Mouse (Mus musculus) CH12.LX (cell line): ENCODE data around the gene BC052040. TPM values are rescaled to one million over a fixed set of nuclear protein-coding genes. Genes with fewer than 3 reads are reported as not detected.

ENCODE experiments used
- DNase-seq: peaks from one replicate; pipeline ENCODE4 v3.0.0-alpha.2; 2013; ENCODE audit errors: extremely low read depth
- H3K27ac ChIP-seq: 2 replicates; pipeline ENCODE4 v1.5.1; 2012; ENCODE audit warnings: low read depth, mild to moderate bottlenecking, control low read depth, moderate library complexity; ENCODE audit not compliant: insufficient read depth
- H3K27me3 ChIP-seq: replicated peaks from 2 replicates; pipeline ENCODE3; 2012; ENCODE audit warnings: inconsistent platforms
- H3K36me3 ChIP-seq, 2 experiments: replicated peaks in 1 of 2; 2 replicates each; pipeline versions ENCODE3 to v1.6.1; 2012; ENCODE audit warnings: inconsistent platforms in 1 of 2, low read length in 1 of 2, mild to moderate bottlenecking in 1 of 2, mixed read lengths in 1 of 2, moderate library complexity in 1 of 2; ENCODE audit not compliant: control insufficient read depth in 1 of 2, insufficient read depth in 1 of 2
- H3K4me1 ChIP-seq, 2 experiments: 2 replicates each; pipeline ENCODE4 v1.6.1; 2012; ENCODE audit warnings: inconsistent platforms in 1 of 2, moderate library complexity in 1 of 2; ENCODE audit not compliant: insufficient read depth in 2 of 2, control insufficient read depth in 1 of 2
- H3K4me2 ChIP-seq: 2 replicates; pipeline ENCODE4 v1.6.1; 2012; ENCODE audit warnings: low read depth, mild to moderate bottlenecking, control low read depth; ENCODE audit not compliant: poor library complexity, insufficient read depth, severe bottlenecking
- H3K4me3 ChIP-seq, 3 experiments: fragments of 150-350 bp in 1 of 3; sonication (generic) in 1 of 3; replicated peaks in 1 of 3; 2 replicates each; pipeline versions ENCODE3 to v1.5.1; 2011 to 2012; ENCODE audit warnings: low read depth in 2 of 3, low read length in 2 of 3, mild to moderate bottlenecking in 2 of 3, moderate library complexity in 2 of 3, control low read depth in 1 of 3, improper control_type of control experiment in 1 of 3, inconsistent platforms in 1 of 3, mixed read lengths in 1 of 3; ENCODE audit not compliant: poor library complexity in 1 of 3
- H3K79me2 ChIP-seq: replicated peaks from 2 replicates; pipeline ENCODE4 v1.6.1; 2012; ENCODE audit warnings: mild to moderate bottlenecking, moderate library complexity; ENCODE audit not compliant: control insufficient read depth, poor library complexity, insufficient read depth, severe bottlenecking; ENCODE audit errors: extremely low read depth
- H3K9ac ChIP-seq: 2 replicates; pipeline ENCODE4 v1.6.1; 2012; ENCODE audit warnings: low read depth, mild to moderate bottlenecking, control low read depth, moderate library complexity; ENCODE audit not compliant: insufficient read depth
- H3K9me3 ChIP-seq: replicated peaks from 2 replicates; pipeline ENCODE3; 2012; ENCODE audit warnings: low read length, inconsistent platforms, mixed read lengths
- BHLHE40 ChIP-seq: IDR thresholded peaks from 2 replicates; pipeline ENCODE4 v1.6.1; 2011; ENCODE audit warnings: mild to moderate bottlenecking, low read depth, low read length, improper control_type of control experiment
- CHD1 ChIP-seq: IDR thresholded peaks from 2 replicates; pipeline ENCODE4 v1.6.1; 2012; ENCODE audit warnings: low read depth, low read length, improper control_type of control experiment, inconsistent platforms
- E2F4 ChIP-seq: IDR thresholded peaks from 2 replicates; pipeline ENCODE4 v1.6.1; 2011; ENCODE audit warnings: low read depth, low read length, improper control_type of control experiment; ENCODE audit not compliant: insufficient replicate concordance
- ELF1 ChIP-seq: IDR thresholded peaks from 2 replicates; pipeline ENCODE4 v1.6.1; 2014; ENCODE audit warnings: low read depth, mild to moderate bottlenecking, inconsistent platforms, low read length, improper control_type of control experiment
- EP300 ChIP-seq: IDR thresholded peaks from 2 replicates; pipeline ENCODE4 v1.6.1; 2011; ENCODE audit warnings: low read length, improper control_type of control experiment
- ETS1 ChIP-seq: conservative IDR thresholded peaks from 2 replicates; pipeline ENCODE4 v1.6.1; 2012; ENCODE audit warnings: low read depth, mild to moderate bottlenecking, inconsistent platforms, low read length, improper control_type of control experiment, moderate library complexity
- HCFC1 ChIP-seq: IDR thresholded peaks from 2 replicates; pipeline ENCODE4 v1.6.1; 2012; ENCODE audit warnings: low read depth, mild to moderate bottlenecking, inconsistent platforms, low read length, improper control_type of control experiment
- IRF4 ChIP-seq: IDR thresholded peaks from 2 replicates; pipeline ENCODE4 v1.6.1; 2014; ENCODE audit warnings: low read depth, mild to moderate bottlenecking, inconsistent platforms, low read length, improper control_type of control experiment
- JUND ChIP-seq: conservative IDR thresholded peaks from 2 replicates; pipeline ENCODE4 v1.6.1; 2011; ENCODE audit warnings: low read depth, low read length, improper control_type of control experiment
- MAFK ChIP-seq: IDR thresholded peaks from 2 replicates; pipeline ENCODE4 v1.6.1; 2011; ENCODE audit warnings: low read length, improper control_type of control experiment; ENCODE audit not compliant: insufficient replicate concordance
- MAZ ChIP-seq: IDR thresholded peaks from 2 replicates; pipeline ENCODE4 v1.6.1; 2012; ENCODE audit warnings: low read depth, mild to moderate bottlenecking, inconsistent platforms, low read length, improper control_type of control experiment, moderate library complexity
- MEF2A ChIP-seq: IDR thresholded peaks from 2 replicates; pipeline ENCODE4 v1.6.1; 2014; ENCODE audit warnings: low read depth, mild to moderate bottlenecking, inconsistent platforms, low read length, improper control_type of control experiment, borderline replicate concordance
- NELFE ChIP-seq: IDR thresholded peaks from 2 replicates; pipeline ENCODE4 v1.6.1; 2011; ENCODE audit warnings: low read depth, low read length, improper control_type of control experiment
- POLR2AphosphoS2 ChIP-seq: IDR thresholded peaks from 2 replicates; pipeline ENCODE4 v1.6.1; 2011; ENCODE audit warnings: low read depth, low read length, improper control_type of control experiment
- SIN3A ChIP-seq: IDR thresholded peaks from 2 replicates; pipeline ENCODE4 v1.6.1; 2012; ENCODE audit warnings: low read length, improper control_type of control experiment, inconsistent platforms
- TBP ChIP-seq: conservative IDR thresholded peaks from 2 replicates; pipeline ENCODE4 v1.6.1; 2011; ENCODE audit warnings: low read depth, low read length, improper control_type of control experiment
- TCF12 ChIP-seq: IDR thresholded peaks from 2 replicates; pipeline ENCODE4 v1.6.1; 2014; ENCODE audit warnings: low read depth, mild to moderate bottlenecking, inconsistent platforms, low read length, improper control_type of control experiment
- USF2 ChIP-seq: conservative IDR thresholded peaks from 2 replicates; pipeline ENCODE4 v1.6.1; 2011; ENCODE audit warnings: low read depth, low read length, improper control_type of control experiment
- ZC3H11A ChIP-seq: IDR thresholded peaks from 2 replicates; pipeline ENCODE4 v1.6.1; 2012; ENCODE audit warnings: low read depth, mild to moderate bottlenecking, inconsistent platforms, low read length, improper control_type of control experiment
- dilution Hi-C: fragments of 300-500 bp; cut with MboI; formaldehyde crosslinking; loops from 2 replicates; pipeline ENCODE4 v1.14.3; 2020; ENCODE audit warnings: low sequenced_read_pairs; ENCODE audit not compliant: extremely low pct_unique_long_range_greater_than_20kb, extremely low pct_ligation_motif_present
- in situ Hi-C: fragments of 300-500 bp; cut with MboI; formaldehyde crosslinking; loops from 3 replicates; pipeline ENCODE4 v1.14.3; 2019; ENCODE audit warnings: low sequenced_read_pairs, low pct_ligation_motif_present, low pct_unique_long_range_greater_than_20kb, mixed read lengths
- polyA plus RNA-seq: library from polyadenylated mRNA; unstranded; fragments of >175 nt; gene quantifications from 2 replicates; pipeline ENCODE4 v1.2.1, GENCODE M21; 2012; ENCODE audit warnings: low read depth; ENCODE audit not compliant: insufficient read length
- total RNA-seq, 2 experiments: library from RNA; depleted of rRNA; stranded (reverse); fragments of 300-350 nt in 1 of 2; fragments of >200 nt in 1 of 2; gene quantifications; 2 replicates each; pipeline ENCODE4 v1.2.3; 2012 to 2014

The BC052040 gene
- total and polyA plus RNA-seq, 3 experiments = 5.9 to 16.5 (median 6.5) TPM

DNA sequence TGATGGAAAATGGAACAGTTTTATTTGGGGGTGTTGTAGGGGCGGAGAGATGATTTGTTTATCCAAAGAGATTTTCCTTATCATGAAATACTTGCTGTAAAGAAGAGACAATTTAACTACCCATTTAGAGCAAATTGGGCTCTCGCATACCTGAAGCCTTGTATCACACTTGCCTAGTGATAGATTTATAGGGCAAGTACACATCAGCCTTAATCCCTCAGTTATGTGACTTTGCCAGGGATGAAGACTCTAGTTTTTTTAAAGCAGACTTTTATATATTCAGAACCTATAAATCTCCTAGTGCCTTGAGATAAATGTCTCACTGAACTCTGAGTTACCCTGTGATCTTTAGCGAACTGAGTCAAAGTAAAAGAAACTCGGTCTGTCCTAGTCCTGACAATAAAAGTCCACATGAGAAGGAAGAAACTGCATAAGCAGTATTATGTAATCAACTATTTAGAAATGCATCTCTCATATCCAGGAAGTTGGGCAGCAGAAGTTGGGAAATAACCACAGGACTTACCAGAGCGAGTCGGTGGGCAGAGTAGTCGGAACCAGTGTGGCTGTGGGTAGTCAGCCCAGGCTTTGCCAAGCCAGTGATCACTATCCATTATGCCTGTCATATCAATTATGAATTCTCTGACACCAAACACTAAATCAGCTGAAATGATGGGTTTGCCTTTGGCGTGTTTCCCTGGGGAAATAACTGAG, 183.2 kb downstream of the BC052040 start:
- Histone ChIP-seq H3K4me1 (peaks cover 0 to 7% of the 10 kb centered on the region in 2 experiments; a peak in 2 of 4 replicates), H3K79me2 (no peaks in the 10 kb centered on the region), H3K4me2 (no peak overlapping the region), H3K27ac (no peak overlapping the region), H3K4me3 (no peak overlapping the region), H3K9me3 (no peaks in the 10 kb centered on the region), H3K36me3 (peaks cover 0 to 1% of the 10 kb centered on the region in 2 experiments), H3K9ac (no peak overlapping the region), H3K27me3 (no peaks in the 10 kb centered on the region)
- DNase-seq = no peak
- dilution Hi-C loops (no loop called here), in situ Hi-C loops (no loop called here)
- TF ChIP-seq MAZ (no peak), SIN3A (no peak), ZC3H11A (no peak), IRF4 (no peak), BHLHE40 (no peak), NELFE (no peak), TCF12 (no peak), E2F4 (no peak), POLR2AphosphoS2 (no peak), JUND (no peak), ETS1 (no peak), CHD1 (no peak), HCFC1 (no peak), MAFK (no peak), MEF2A (no peak), ELF1 (no peak)

DNA sequence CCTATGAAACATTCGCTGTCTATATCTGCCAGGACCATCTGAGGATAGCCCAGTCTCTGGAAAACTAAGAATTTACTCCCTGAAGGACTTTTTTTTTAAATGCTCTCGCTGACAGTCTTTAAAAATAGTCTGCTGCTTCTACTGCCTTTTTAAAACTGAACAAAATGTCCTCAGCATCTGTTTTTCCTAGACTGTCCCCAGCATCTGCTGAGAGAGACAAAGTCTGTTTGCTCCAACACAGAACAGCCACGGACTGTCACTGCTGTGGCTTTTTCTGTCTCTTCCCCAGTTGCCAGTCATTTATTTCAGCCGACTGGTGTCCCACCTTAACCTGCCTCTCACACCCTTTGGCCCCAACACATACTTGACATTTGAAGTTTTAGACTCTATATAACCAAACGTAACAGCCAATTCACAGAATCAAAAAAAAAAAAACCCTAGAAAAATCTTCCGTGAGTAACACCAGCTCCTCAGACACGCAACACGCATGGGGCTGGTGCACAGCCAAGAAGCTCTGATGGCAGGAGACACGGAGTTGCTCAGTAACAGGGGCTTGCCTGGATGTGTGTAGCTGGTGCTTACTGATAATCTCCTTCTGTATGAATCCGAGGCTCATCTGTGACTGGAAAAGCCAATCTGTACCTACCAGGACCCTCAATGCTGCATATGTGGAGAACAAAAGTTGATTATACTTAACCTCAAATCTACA, 188.2 kb downstream of the BC052040 start:
- H3K36me3 ChIP-seq = peaks cover 0 to 16% of the 10 kb centered on the region in 2 experiments
- H3K27ac ChIP-seq = no peak overlapping the region
- no peaks in the 10 kb centered on the region for H3K27me3 ChIP-seq
- no peaks in the 10 kb centered on the region for H3K9me3 ChIP-seq
- H3K79me2 ChIP-seq = no peaks in the 10 kb centered on the region
- H3K9ac ChIP-seq = no peak overlapping the region
- dilution Hi-C loops = no loop called here
- peaks cover 0 to 16% of the 10 kb centered on the region in 2 experiments; a peak in 3 of 4 replicates for H3K4me1 ChIP-seq
- no peak overlapping the region for H3K4me2 ChIP-seq
- DNase-seq = no peak
- TF ChIP-seq HCFC1 (no peak), TBP (no peak), EP300 (no peak), USF2 (no peak)
- no peak overlapping the region for H3K4me3 ChIP-seq
- in situ Hi-C loops = no loop called here
